Mouse (Mus musculus) left cerebral cortex, adult 8-10 months (tissue): ENCODE data around the gene Atp10b. TPM values are rescaled to one million over a fixed set of nuclear protein-coding genes. Genes with fewer than 3 reads are reported as not detected.

ENCODE experiments used
- DNase-seq, 2 experiments: peaks; one replicate each; pipeline ENCODE4 v3.0.0; 2022; ENCODE audit warnings: low spot score in 2 of 2
- total RNA-seq, 4 experiments: library from RNA; stranded (reverse); gene quantifications; 2 replicates each; pipeline ENCODE4 v1.2.4; 2022

The Atp10b gene
- total RNA-seq, 4 experiments from 2014 or later = 0.94 to 1.4 (median 1.0) TPM

- DNase-seq = no peak
Observed at GRCm38 (mm10) chr11:43198811-43199210, 49.1 kb downstream of the Atp10b start.

- DNase-seq = no peak
Observed at GRCm38 (mm10) chr11:43199358-43199757, 49.7 kb downstream of the Atp10b start.

- DNase-seq = no peak
Observed at GRCm38 (mm10) chr11:43200089-43200488, 50.4 kb downstream of the Atp10b start.

GRCm38 (mm10) chr11:43203580-43203979 lies 53.9 kb downstream of the Atp10b start:
- no peak for DNase-seq

GRCm38 (mm10) chr11:43213134-43213533 lies 63.5 kb downstream of the Atp10b start:
- DNase-seq = no peak

GRCm38 (mm10) chr11:43213740-43214139 lies 64.1 kb downstream of the Atp10b start:
- no peak for DNase-seq

- peak; percentile 10 to 46 for DNase-seq
Observed at GRCm38 (mm10) chr11:43217021-43217420, 67.3 kb downstream of the Atp10b start.

- DNase-seq = no peak
Observed at GRCm38 (mm10) chr11:43230231-43230630, 80.6 kb downstream of the Atp10b start.

GRCm38 (mm10) chr11:43232073-43232472 lies 82.4 kb downstream of the Atp10b start:
- DNase-seq = no peak

GRCm38 (mm10) chr11:43236360-43237039 lies 86.8 kb downstream of the Atp10b start:
- no peak for DNase-seq

GRCm38 (mm10) chr11:43239804-43240203 lies 90.1 kb downstream of the Atp10b start:
- DNase-seq = no peak

- no peak for DNase-seq
Observed at GRCm38 (mm10) chr11:43253034-43253433, 103.4 kb downstream of the Atp10b start.

GRCm38 (mm10) chr11:43255262-43255661 lies 105.6 kb downstream of the Atp10b start:
- DNase-seq = no peak

- DNase-seq = no peak
Observed at GRCm38 (mm10) chr11:43257291-43257690, 107.6 kb downstream of the Atp10b start.

- no peak for DNase-seq
Observed at GRCm38 (mm10) chr11:43257781-43258180, 108.1 kb downstream of the Atp10b start.

GRCm38 (mm10) chr11:43263548-43264218 lies 114.0 kb downstream of the Atp10b start:
- peak; percentile 35 to 39 for DNase-seq

GRCm38 (mm10) chr11:43267505-43267904 lies 117.8 kb downstream of the Atp10b start:
- no peak for DNase-seq

GRCm38 (mm10) chr11:43269503-43270255 lies 120.0 kb downstream of the Atp10b start:
- no peak for DNase-seq

GRCm38 (mm10) chr11:43270256-43270806 lies 120.7 kb downstream of the Atp10b start:
- DNase-seq = peak; percentile 7

GRCm38 (mm10) chr11:43273896-43274295 lies 124.2 kb downstream of the Atp10b start:
- no peak for DNase-seq

- DNase-seq = no peak
Observed at GRCm38 (mm10) chr11:43297584-43297983, 147.9 kb downstream of the Atp10b start.

GRCm38 (mm10) chr11:43311000-43311399 lies 161.3 kb downstream of the Atp10b start:
- no peak for DNase-seq
